Mouse (Mus musculus) thymus, adult 2 months (tissue): ENCODE measurements around the gene Grm3.

Experiments
- CTCF ChIP-seq: fragments of 200-500 bp; IDR thresholded peaks from 2 replicates; pipeline ENCODE4 v1.5.1; 2012; ENCODE audit warnings: mild to moderate bottlenecking, control low read depth, low read length, moderate library complexity, borderline replicate concordance; ENCODE audit not compliant: control insufficient read depth, poor library complexity, insufficient read depth; ENCODE audit errors: extremely low read depth
- POLR2A ChIP-seq: fragments of 200-500 bp; IDR thresholded peaks from 2 replicates; pipeline ENCODE4 v1.6.1; 2012; ENCODE audit warnings: mild to moderate bottlenecking, low read length, control low read depth, moderate library complexity; ENCODE audit not compliant: control insufficient read depth, poor library complexity, insufficient read depth; ENCODE audit errors: extremely low read depth

DNA sequence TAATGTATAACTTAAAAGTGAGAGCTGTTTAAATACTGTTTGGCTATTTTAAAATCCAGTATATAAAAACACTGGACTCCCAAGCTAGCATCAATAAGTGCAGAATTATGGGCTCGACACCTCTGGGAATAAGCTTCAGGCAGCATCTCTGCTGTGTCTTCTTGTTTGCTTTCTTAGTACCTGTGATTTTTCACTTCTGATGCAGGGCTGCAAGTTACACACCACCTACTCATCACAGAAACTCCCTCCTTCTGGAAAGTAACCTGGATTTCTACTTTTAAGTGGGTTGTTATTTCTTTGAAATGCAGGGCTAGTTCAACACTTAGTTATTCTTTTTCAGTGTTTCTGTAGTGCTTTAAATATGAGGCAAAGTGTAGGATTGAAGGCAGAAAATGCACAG is 32.6 kb downstream of the Grm3 start:
- TF ChIP-seq CTCF = no peak
- no peak for TF ChIP-seq POLR2A
